Mouse (Mus musculus) stomach, embryonic 14.5 days (tissue): Measurements from ENCODE around the gene Gjb5. TPM values are rescaled to one million over a fixed set of nuclear protein-coding genes. Genes with fewer than 3 reads are reported as not detected.

Experiments used
- ATAC-seq: fragments of 200-750 bp; cut with Nextera tagmentation; 2 replicates; pipeline ENCODE4 v1.8.0; 2017; ENCODE audit warnings: low read depth, moderate TSS enrichment; ENCODE audit not compliant: insufficient number of reproducible peaks, insufficient read depth, low FRiP score
- H3K27ac ChIP-seq: fragments of 300-500 bp; sonication (generic); 2 replicates; pipeline ENCODE4 v1.5.1; 2014; ENCODE audit warnings: mild to moderate bottlenecking, low read length, moderate library complexity, mixed read lengths
- H3K27me3 ChIP-seq: fragments of 300-500 bp; sonication (generic); 2 replicates; pipeline ENCODE4 v1.6.1; 2014; ENCODE audit warnings: low read length, control low read depth, mixed read lengths; ENCODE audit not compliant: control insufficient read depth, insufficient read depth
- H3K36me3 ChIP-seq: fragments of 300-500 bp; sonication (generic); 2 replicates; pipeline ENCODE4 v1.6.1; 2014; ENCODE audit warnings: mild to moderate bottlenecking, control low read depth, low read length, moderate library complexity, mixed read lengths; ENCODE audit not compliant: control insufficient read depth, insufficient read depth
- H3K4me1 ChIP-seq: fragments of 300-500 bp; sonication (generic); 2 replicates; pipeline ENCODE4 v1.6.1; 2014; ENCODE audit warnings: low read length, control low read depth, mixed read lengths; ENCODE audit not compliant: control insufficient read depth, insufficient read depth
- H3K4me2 ChIP-seq: fragments of 300-500 bp; sonication (generic); replicated peaks from 2 replicates; pipeline ENCODE4 v1.6.1; 2014; ENCODE audit warnings: low read depth, low read length, control low read depth
- H3K4me3 ChIP-seq: fragments of 300-500 bp; sonication (generic); 2 replicates; pipeline ENCODE4 v1.5.1; 2014; ENCODE audit warnings: low read depth, low read length, control low read depth
- H3K9ac ChIP-seq: fragments of 300-500 bp; sonication (generic); replicated peaks from 2 replicates; pipeline ENCODE4 v1.6.1; 2014; ENCODE audit warnings: low read depth, mild to moderate bottlenecking, control low read depth, low read length, moderate library complexity, mixed read lengths
- H3K9me3 ChIP-seq: fragments of 300-500 bp; sonication (generic); 2 replicates; pipeline ENCODE4 v1.6.1; 2016; ENCODE audit warnings: low read depth, low read length, control low read depth; ENCODE audit not compliant: control insufficient read depth
- WGBS: fragments of 180-500 bp; shearing (Covaris S2); extraction: QIAGEN DNeasy Blood & Tissue Kit; methylation state at CpG from one replicate; pipeline ENCODE4 v1.1.7; 2014; 5-methylcytosine and 5-hydroxymethylcytosine counted together
- polyA plus RNA-seq: library from polyadenylated mRNA; unstranded; fragments of >200 nt; fragmentation: Nextera tagmentation; extraction: Ambion mirVana; gene quantifications from 2 replicates; pipeline ENCODE4 v1.2.1, GENCODE M21; 2014

Gene Gjb5
- polyA plus RNA-seq, 1 experiment from 2014 or later, result 0.38 TPM

- Histone ChIP-seq H3K4me2 (no peak overlapping the region), H3K4me3 (no peak overlapping the region), H3K36me3 (no peaks in the 10 kb centered on the region), H3K9ac (no peak overlapping the region), H3K4me1 (peaks cover 18% of the 10 kb centered on the region), H3K27ac (no peak overlapping the region), H3K9me3 (no peaks in the 10 kb centered on the region), H3K27me3 (no peaks in the 10 kb centered on the region)
- no peak for ATAC-seq
- 88% methylated on average over 4 of the region's 4 CpGs for WGBS
These were observed 16.7 kb upstream of the Gjb5 start for GRCm38 (mm10) chr4:127374645-127375044.

- Histone ChIP-seq H3K4me3 (no peak overlapping the region), H3K4me1 (peaks cover 18% of the 10 kb centered on the region), H3K4me2 (no peak overlapping the region), H3K9ac (no peak overlapping the region), H3K9me3 (no peaks in the 10 kb centered on the region), H3K27ac (no peak overlapping the region), H3K27me3 (no peaks in the 10 kb centered on the region), H3K36me3 (no peaks in the 10 kb centered on the region)
- ATAC-seq, result no peak
- WGBS, result 34% methylated on average over 8 of the region's 8 CpGs
These were observed 15.5 kb upstream of the Gjb5 start for GRCm38 (mm10) chr4:127373491-127373890.

GRCm38 (mm10) chr4:127371546-127371945, 13.6 kb upstream of the Gjb5 start:
- Histone ChIP-seq H3K36me3 (no peaks in the 10 kb centered on the region), H3K9me3 (no peaks in the 10 kb centered on the region), H3K4me3 (no peak overlapping the region), H3K4me2 (no peak overlapping the region), H3K27ac (no peak overlapping the region), H3K4me1 (peaks cover 18% of the 10 kb centered on the region), H3K27me3 (no peaks in the 10 kb centered on the region), H3K9ac (no peak overlapping the region)
- 52% methylated on average over 5 of the region's 5 CpGs for WGBS
- peak; percentile 15; the same call in 1 of the 2 replicates for ATAC-seq

- no peaks in the 10 kb centered on the region for H3K9me3 ChIP-seq
- no peak for ATAC-seq
- peaks cover 18% of the 10 kb centered on the region for H3K4me1 ChIP-seq
- no peak overlapping the region for H3K4me3 ChIP-seq
- WGBS, result 58% methylated on average over 2 of the region's 2 CpGs
- H3K36me3 ChIP-seq, result no peaks in the 10 kb centered on the region
- H3K27me3 ChIP-seq, result no peaks in the 10 kb centered on the region
- H3K9ac ChIP-seq, result no peak overlapping the region
- no peak overlapping the region for H3K27ac ChIP-seq
- no peak overlapping the region for H3K4me2 ChIP-seq
These were observed 12.5 kb upstream of the Gjb5 start for GRCm38 (mm10) chr4:127370447-127370846.

GRCm38 (mm10) chr4:127368379-127368973, 10.5 kb upstream of the Gjb5 start:
- Histone ChIP-seq H3K36me3 (no peaks in the 10 kb centered on the region), H3K27ac (no peak overlapping the region), H3K4me2 (no peak overlapping the region), H3K27me3 (no peaks in the 10 kb centered on the region), H3K4me1 (peaks cover 12% of the 10 kb centered on the region), H3K4me3 (no peak overlapping the region), H3K9me3 (no peaks in the 10 kb centered on the region), H3K9ac (no peak overlapping the region)
- ATAC-seq, result no peak
- 26% methylated on average over 13 of the region's 13 CpGs for WGBS

- Histone ChIP-seq H3K27ac (no peak overlapping the region), H3K36me3 (no peaks in the 10 kb centered on the region), H3K27me3 (no peaks in the 10 kb centered on the region), H3K9ac (no peak overlapping the region), H3K9me3 (no peaks in the 10 kb centered on the region), H3K4me2 (no peak overlapping the region), H3K4me1 (no peaks in the 10 kb centered on the region), H3K4me3 (no peak overlapping the region)
- ATAC-seq, result no peak
- 18% methylated on average over 4 of the region's 4 CpGs for WGBS
These were observed 7.9 kb upstream of the Gjb5 start for GRCm38 (mm10) chr4:127365834-127366233.

GRCm38 (mm10) chr4:127365433-127365832, 7.5 kb upstream of the Gjb5 start:
- Histone ChIP-seq H3K9me3 (no peaks in the 10 kb centered on the region), H3K4me1 (no peaks in the 10 kb centered on the region), H3K27ac (no peak overlapping the region), H3K9ac (no peak overlapping the region), H3K4me3 (no peak overlapping the region), H3K27me3 (no peaks in the 10 kb centered on the region), H3K4me2 (no peak overlapping the region), H3K36me3 (no peaks in the 10 kb centered on the region)
- WGBS, result 34% methylated on average over 5 of the region's 5 CpGs
- ATAC-seq, result no peak

GRCm38 (mm10) chr4:127364431-127364830, 6.5 kb upstream of the Gjb5 start:
- Histone ChIP-seq H3K27ac (no peak overlapping the region), H3K4me1 (no peaks in the 10 kb centered on the region), H3K9ac (no peak overlapping the region), H3K27me3 (no peaks in the 10 kb centered on the region), H3K9me3 (no peaks in the 10 kb centered on the region), H3K4me3 (no peak overlapping the region), H3K36me3 (no peaks in the 10 kb centered on the region), H3K4me2 (no peak overlapping the region)
- WGBS, result 60% methylated on average over 6 of the region's 6 CpGs
- ATAC-seq, result no peak

GRCm38 (mm10) chr4:127363331-127363730, 5.3 kb upstream of the Gjb5 start:
- no peak overlapping the region for H3K9ac ChIP-seq
- no peaks in the 10 kb centered on the region for H3K4me1 ChIP-seq
- H3K36me3 ChIP-seq, result no peaks in the 10 kb centered on the region
- no peak for ATAC-seq
- no peak overlapping the region for H3K4me2 ChIP-seq
- 60% methylated on average over 4 of the region's 4 CpGs for WGBS
- no peak overlapping the region for H3K4me3 ChIP-seq
- no peak overlapping the region for H3K27ac ChIP-seq
- H3K9me3 ChIP-seq, result no peaks in the 10 kb centered on the region
- no peaks in the 10 kb centered on the region for H3K27me3 ChIP-seq
